Mouse (Mus musculus): ENCODE results near the gene Zdhhc20. TPM values are rescaled to one million over a fixed set of nuclear protein-coding genes. Genes with fewer than 3 reads are reported as not detected.

Gene Zdhhc20
- polyA plus RNA-seq, 1 experiment: 1.5 TPM

GRCm38 (mm10) chr14:57848646-57849045 is 41.4 kb downstream of the Zdhhc20 start:
- TF ChIP-seq GATA1 (IDR thresholded peaks at IDR 0.05; ENCODE audit: low read length): no peak

- no peak for TF ChIP-seq GATA1 (IDR thresholded peaks at IDR 0.05; ENCODE audit: low read length)
Observed at GRCm38 (mm10) chr14:57844535-57844934, 45.5 kb downstream of the Zdhhc20 start.

- TF ChIP-seq GATA1 (IDR thresholded peaks at IDR 0.05; ENCODE audit: low read length): peak; percentile 70
Observed at GRCm38 (mm10) chr14:57835157-57835556, 54.9 kb downstream of the Zdhhc20 start.

GRCm38 (mm10) chr14:57833526-57833925 is 56.5 kb downstream of the Zdhhc20 start:
- TF ChIP-seq GATA1 (IDR thresholded peaks at IDR 0.05; ENCODE audit: low read length): no peak

GRCm38 (mm10) chr14:57827284-57827683 is 62.8 kb downstream of the Zdhhc20 start:
- no peak for TF ChIP-seq GATA1 (IDR thresholded peaks at IDR 0.05; ENCODE audit: low read length)

GRCm38 (mm10) chr14:57825788-57826751 is 64.0 kb downstream of the Zdhhc20 start, which contains the start of the genes Ska3 and Mrpl57:
Gene Ska3, minus strand, starts transcription at chr14:57826185.
Gene Mrpl57, plus strand, starts transcription at chr14:57826234.
- no peak for TF ChIP-seq GATA1 (IDR thresholded peaks at IDR 0.05; ENCODE audit: low read length)

GRCm38 (mm10) chr14:57820839-57821238 is 69.2 kb downstream of the Zdhhc20 start:
- no peak for TF ChIP-seq GATA1 (IDR thresholded peaks at IDR 0.05; ENCODE audit: low read length)

- no peak for TF ChIP-seq GATA1 (IDR thresholded peaks at IDR 0.05; ENCODE audit: low read length)
Observed at GRCm38 (mm10) chr14:57811844-57812243, 78.2 kb downstream of the Zdhhc20 start.

- no peak for TF ChIP-seq GATA1 (IDR thresholded peaks at IDR 0.05; ENCODE audit: low read length)
Observed at GRCm38 (mm10) chr14:57810886-57811285, 79.2 kb downstream of the Zdhhc20 start.

GRCm38 (mm10) chr14:57808558-57808957 is 81.5 kb downstream of the Zdhhc20 start:
- no peak for TF ChIP-seq GATA1 (IDR thresholded peaks at IDR 0.05; ENCODE audit: low read length)

GRCm38 (mm10) chr14:57803731-57804130 is 86.3 kb downstream of the Zdhhc20 start:
- TF ChIP-seq GATA1 (IDR thresholded peaks at IDR 0.05; ENCODE audit: low read length): no peak

GRCm38 (mm10) chr14:57797991-57798931 is 91.8 kb downstream of the Zdhhc20 start, which contains the start of gene Sap18:
Gene Sap18, plus strand, starts transcription at chr14:57798180.
- TF ChIP-seq GATA1 (IDR thresholded peaks at IDR 0.05; ENCODE audit: low read length): no peak

GRCm38 (mm10) chr14:57797551-57797950 is 92.5 kb downstream of the Zdhhc20 start:
- no peak for TF ChIP-seq GATA1 (IDR thresholded peaks at IDR 0.05; ENCODE audit: low read length)

GRCm38 (mm10) chr14:57791171-57791570 is 98.9 kb downstream of the Zdhhc20 start:
- no peak for TF ChIP-seq GATA1 (IDR thresholded peaks at IDR 0.05; ENCODE audit: low read length)

- no peak for TF ChIP-seq GATA1 (IDR thresholded peaks at IDR 0.05; ENCODE audit: low read length)
Observed at GRCm38 (mm10) chr14:57789759-57790158, 100.3 kb downstream of the Zdhhc20 start.

GRCm38 (mm10) chr14:57789311-57789710 is 100.8 kb downstream of the Zdhhc20 start:
- TF ChIP-seq GATA1 (IDR thresholded peaks at IDR 0.05; ENCODE audit: low read length): no peak
